Mouse (Mus musculus) kidney, postnatal 4 days (tissue): ENCODE measurements around the gene Papln.

ENCODE experiments used
- DNase-seq, 2 experiments: peaks; one replicate each; pipeline ENCODE4 v3.0.0; 2021; ENCODE audit warnings: mixed read lengths in 2 of 2

The Papln gene

GRCm38 (mm10) chr12:83841409-83842190, 78.2 kb downstream of the Papln start:
- DNase-seq, result no peak
